Mouse (Mus musculus): Measurements from ENCODE around the gene 2510039O18Rik. TPM values are rescaled to one million over a fixed set of nuclear protein-coding genes. Genes with fewer than 3 reads are reported as not detected.

Gene 2510039O18Rik
- polyA plus RNA-seq, 1 experiment from 2014 or later, result 12.1 TPM

DNA sequence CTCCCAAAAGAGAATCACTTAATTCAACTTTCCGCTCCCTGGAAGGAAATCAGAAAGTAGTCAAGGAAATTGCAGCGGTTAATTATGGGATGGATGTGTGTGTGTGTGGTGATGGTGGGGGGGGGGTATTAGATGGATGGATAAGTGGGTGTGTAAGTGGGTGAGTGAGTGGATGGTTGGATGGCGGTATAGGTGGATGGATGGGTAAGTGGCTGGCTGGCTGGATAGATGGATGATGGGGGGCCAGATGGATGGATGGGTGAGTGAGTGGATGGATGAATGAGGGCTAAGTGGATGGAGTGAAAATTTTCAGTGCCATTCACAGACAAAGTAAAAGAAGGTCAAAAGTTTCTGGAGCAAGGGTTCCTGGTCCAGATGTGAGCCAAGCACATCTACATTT, 3.7 kb upstream of the 2510039O18Rik start:
- Histone ChIP-seq H3K4me1 (replicated peaks) (peaks cover 76% of the 10 kb centered on the region), H3K27ac (peak overlapping the region; percentile 86)

DNA sequence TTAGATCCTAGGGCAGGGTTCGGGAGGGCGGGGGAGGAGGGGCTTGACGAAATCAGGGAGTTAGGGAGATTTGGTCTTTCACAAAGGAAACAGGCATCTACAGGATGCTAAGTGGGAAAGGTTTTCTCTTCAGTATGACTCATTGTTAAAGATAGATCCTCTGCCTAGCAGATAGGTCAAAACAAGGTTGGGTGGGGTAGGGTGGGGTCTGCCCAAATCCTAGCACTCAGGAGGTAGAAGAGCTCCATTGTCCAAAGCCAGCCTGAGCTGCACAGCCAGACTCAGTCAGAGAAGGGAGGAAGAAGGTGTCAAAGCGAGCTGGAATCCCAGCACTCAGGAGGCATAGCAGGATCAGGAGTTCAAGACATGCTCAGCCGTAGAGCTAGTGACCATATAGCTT, 3.2 kb upstream of the 2510039O18Rik start:
- Histone ChIP-seq H3K9ac (no peak overlapping the region), H3K9me3 (replicated peaks) (no peaks in the 10 kb centered on the region), H3K4me3 (no peak overlapping the region), H3K4me2 (0 out of 2 replicates have a peak overlapping the region, but pooled peaks have one; percentile 85), H3K4me1 (replicated peaks) (peaks cover 80% of the 10 kb centered on the region), H3K27me3 (no peaks in the 10 kb centered on the region), H3K27ac (peak overlapping the region; percentile 86; the same call in 1 of the 2 replicates), H3K36me3 (no peaks in the 10 kb centered on the region)
- ATAC-seq (replicated peaks; ENCODE audit: insufficient number of reproducible peaks, insufficient read depth, low FRiP score, low read depth), result no peak
- WGBS, result 54% methylated on average over 5 of the region's 5 CpGs

More for the DNA sequence above, 3.7 kb upstream of the 2510039O18Rik start:
- peak overlapping the region; percentile 92 for H3K9ac ChIP-seq
- H3K4me3 ChIP-seq, result peak overlapping the region; percentile 72
- peak overlapping the region; percentile 85 for H3K4me2 ChIP-seq
- H3K9me3 ChIP-seq (replicated peaks), result no peaks in the 10 kb centered on the region
- WGBS, result 45% methylated on average over 3 of the region's 3 CpGs
- ATAC-seq (replicated peaks; ENCODE audit: insufficient number of reproducible peaks, insufficient read depth, low FRiP score, low read depth), result no peak
- H3K27me3 ChIP-seq, result no peaks in the 10 kb centered on the region
- no peaks in the 10 kb centered on the region for H3K36me3 ChIP-seq

DNA sequence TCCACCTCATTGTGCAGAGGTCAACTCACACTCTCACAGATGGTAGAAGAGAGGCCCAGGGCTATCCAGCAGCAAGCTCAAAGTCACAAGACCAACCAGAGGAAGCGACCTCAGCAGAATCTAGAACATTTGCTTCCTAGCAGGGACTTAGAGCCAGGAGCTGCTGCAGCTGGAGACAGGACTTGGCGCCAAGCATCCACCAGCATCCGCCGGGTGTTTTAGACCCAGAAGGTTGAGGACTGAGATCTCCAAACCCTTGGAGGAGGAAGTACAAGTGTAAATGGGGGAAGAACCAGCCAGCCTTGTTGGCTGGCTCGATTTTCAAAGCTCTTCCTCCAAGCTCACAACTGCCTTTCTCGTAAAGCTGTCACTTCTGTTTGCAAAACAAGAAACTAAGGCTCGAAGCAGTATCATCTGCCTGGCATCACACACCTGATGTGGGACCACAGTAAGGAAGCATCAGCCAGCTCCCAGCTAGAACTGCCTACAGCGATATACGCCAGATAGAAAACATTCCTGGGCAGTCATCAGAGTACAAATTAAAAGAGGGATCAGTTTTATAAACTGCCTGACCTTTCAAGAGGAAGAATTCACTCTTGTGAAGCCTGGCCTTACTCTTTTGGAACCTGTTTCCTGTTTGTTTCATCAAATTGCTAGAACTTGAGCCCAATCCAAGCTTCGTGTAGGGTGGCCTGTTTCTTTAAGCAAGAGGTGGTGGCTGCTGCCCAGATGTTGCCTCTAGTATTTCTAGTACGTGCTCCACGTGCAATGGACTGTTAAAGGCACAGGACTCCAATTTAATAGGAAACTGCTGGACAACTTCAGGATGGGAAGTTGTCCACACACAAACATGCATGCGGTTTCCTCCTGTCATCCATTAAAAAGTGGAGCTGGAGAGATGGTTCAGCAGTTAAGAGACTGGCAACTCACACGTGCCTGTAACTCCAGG, 2.3 kb upstream of the 2510039O18Rik start:
- H3K9me3 ChIP-seq (replicated peaks), result no peaks in the 10 kb centered on the region
- H3K36me3 ChIP-seq, result peaks cover 4% of the 10 kb centered on the region; the same call in 1 of the 2 replicates
- no peak overlapping the region for H3K4me3 ChIP-seq
- no peak overlapping the region for H3K4me2 ChIP-seq
- peaks cover 85% of the 10 kb centered on the region for H3K4me1 ChIP-seq (replicated peaks)
- 48% methylated on average over 14 of the region's 14 CpGs for WGBS
- H3K9ac ChIP-seq, result no peak overlapping the region
- H3K27ac ChIP-seq, result peak overlapping the region; percentile 86
- ATAC-seq (replicated peaks; ENCODE audit: insufficient number of reproducible peaks, insufficient read depth, low FRiP score, low read depth), result no peak
- H3K27me3 ChIP-seq, result no peaks in the 10 kb centered on the region

DNA sequence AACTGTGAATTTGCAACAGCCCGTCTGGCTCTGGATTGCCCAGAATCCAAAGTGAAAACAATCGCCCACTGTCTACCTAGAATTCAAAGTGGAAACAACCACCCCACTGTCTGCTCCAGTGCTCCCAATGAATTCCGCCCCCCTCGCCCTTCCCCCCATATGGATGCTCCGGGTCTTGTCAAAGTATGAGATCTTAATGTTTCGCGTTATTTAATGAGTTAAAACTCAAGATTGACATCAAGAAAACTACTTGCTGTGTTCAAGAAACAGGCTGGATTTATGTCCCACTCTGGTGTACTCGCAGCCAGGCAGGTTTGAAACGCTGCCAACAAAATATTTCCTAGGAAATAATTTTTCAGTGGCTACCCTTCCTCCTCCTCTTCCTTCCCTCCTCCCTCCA, 584 bp upstream of the 2510039O18Rik start:
- H3K4me1 ChIP-seq (replicated peaks), result peaks cover 70% of the 10 kb centered on the region
- H3K4me3 ChIP-seq, result peak overlapping the region; percentile 96
- peak overlapping the region; percentile 90 for H3K27ac ChIP-seq
- no peak overlapping the region for H3K9ac ChIP-seq
- H3K36me3 ChIP-seq, result peaks cover 20% of the 10 kb centered on the region
- H3K27me3 ChIP-seq, result no peaks in the 10 kb centered on the region
- peak overlapping the region; percentile 98 for H3K4me2 ChIP-seq
- WGBS, result 52% methylated on average over 9 of the region's 9 CpGs
- no peaks in the 10 kb centered on the region for H3K9me3 ChIP-seq (replicated peaks)
- ATAC-seq (replicated peaks; ENCODE audit: insufficient number of reproducible peaks, insufficient read depth, low FRiP score, low read depth), result no peak

DNA sequence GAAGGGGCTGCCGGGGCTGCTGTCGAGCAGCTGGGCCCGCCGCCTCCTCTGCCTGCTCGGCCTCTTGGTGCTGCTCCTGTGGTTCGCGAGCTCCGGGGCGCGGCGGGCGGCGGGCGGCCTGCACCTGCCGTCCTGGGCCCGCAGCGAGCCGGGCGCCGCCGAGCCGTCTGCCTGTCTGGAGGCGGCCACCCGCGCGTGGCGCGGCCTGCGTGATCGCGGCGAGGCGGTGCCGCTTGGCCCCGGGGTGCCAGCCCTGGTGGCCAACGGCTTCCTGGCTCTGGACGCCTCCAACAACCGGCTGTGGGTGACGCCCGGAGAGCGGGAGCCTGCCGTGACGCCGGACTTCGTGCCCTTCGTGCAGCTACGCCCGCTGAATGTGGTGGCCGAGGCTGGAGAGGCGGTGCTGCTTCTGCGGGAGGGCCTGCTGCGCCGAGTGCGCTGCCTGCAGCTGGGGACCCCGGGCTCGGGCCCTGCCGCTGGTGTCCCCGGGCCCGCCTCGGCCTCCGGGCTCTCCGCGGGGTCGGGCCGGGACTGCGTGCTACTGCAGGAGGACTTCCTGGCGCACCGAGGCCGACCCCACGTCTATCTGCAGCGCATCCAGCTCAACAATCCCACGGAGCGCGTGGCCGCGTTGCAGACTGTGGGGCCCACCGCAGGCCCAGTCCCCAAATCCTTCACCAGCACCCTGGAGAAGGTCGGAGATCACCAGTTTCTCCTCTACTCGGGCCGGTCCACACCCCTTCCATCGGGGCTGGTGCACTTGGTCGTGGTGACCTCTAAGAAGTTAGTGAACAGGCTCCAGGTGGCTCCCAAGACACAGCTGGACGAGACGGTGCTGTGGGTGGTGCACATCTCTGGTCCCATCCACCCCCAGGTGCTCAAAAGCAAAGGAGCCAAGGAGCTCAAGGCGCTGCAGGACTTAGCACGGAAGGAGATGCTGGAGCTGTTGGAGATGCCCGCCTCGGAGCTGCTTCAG, 638 bp downstream of the 2510039O18Rik start:
- H3K4me2 ChIP-seq, result peak overlapping the region; percentile 98
- peak overlapping the region; percentile 96 for H3K4me3 ChIP-seq
- 5% methylated on average over 87 of the region's 88 CpGs for WGBS
- ATAC-seq (replicated peaks; ENCODE audit: insufficient number of reproducible peaks, insufficient read depth, low FRiP score, low read depth), result peak; percentile 40
- no peaks in the 10 kb centered on the region for H3K27me3 ChIP-seq
- H3K4me1 ChIP-seq (replicated peaks), result peaks cover 63% of the 10 kb centered on the region
- peak overlapping the region; percentile 90 for H3K27ac ChIP-seq
- no peaks in the 10 kb centered on the region for H3K9me3 ChIP-seq (replicated peaks)
- H3K9ac ChIP-seq, result peak overlapping the region; percentile 90
- peaks cover 33% of the 10 kb centered on the region for H3K36me3 ChIP-seq

DNA sequence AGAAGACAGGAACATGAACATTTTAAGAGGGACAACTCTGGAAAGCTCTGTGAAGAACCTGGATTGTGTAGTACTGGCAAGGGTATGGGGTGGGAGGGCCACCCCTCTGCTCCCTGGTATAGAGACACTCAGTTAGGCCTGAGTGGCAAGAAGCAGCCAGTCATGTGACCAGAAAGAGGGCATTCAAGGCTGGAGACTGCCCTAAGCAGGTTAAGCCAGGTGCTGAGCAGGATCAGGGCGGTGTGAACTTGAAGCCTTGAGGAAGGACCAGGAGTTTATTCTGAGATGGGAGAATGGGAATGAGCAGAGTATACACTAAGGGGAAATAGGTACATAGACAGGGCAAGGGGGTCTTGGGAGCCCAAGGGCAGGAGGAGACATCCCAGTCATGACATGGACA, 2.3 kb downstream of the 2510039O18Rik start:
- H3K4me1 ChIP-seq (replicated peaks), result peaks cover 50% of the 10 kb centered on the region
- H3K9me3 ChIP-seq (replicated peaks), result no peaks in the 10 kb centered on the region
- H3K4me2 ChIP-seq, result peak overlapping the region; percentile 98; the same call in 1 of the 2 replicates
- 0 out of 2 replicates have a peak overlapping the region, but pooled peaks have one; percentile 96 for H3K4me3 ChIP-seq
- H3K27me3 ChIP-seq, result no peaks in the 10 kb centered on the region
- no peak for ATAC-seq (replicated peaks; ENCODE audit: insufficient number of reproducible peaks, insufficient read depth, low FRiP score, low read depth)
- no peak overlapping the region for H3K27ac ChIP-seq
- 95% methylated on average over 1 of the region's 1 CpGs for WGBS
- H3K9ac ChIP-seq, result 0 out of 2 replicates have a peak overlapping the region, but pooled peaks have one; percentile 21
- H3K36me3 ChIP-seq, result peaks cover 49% of the 10 kb centered on the region

DNA sequence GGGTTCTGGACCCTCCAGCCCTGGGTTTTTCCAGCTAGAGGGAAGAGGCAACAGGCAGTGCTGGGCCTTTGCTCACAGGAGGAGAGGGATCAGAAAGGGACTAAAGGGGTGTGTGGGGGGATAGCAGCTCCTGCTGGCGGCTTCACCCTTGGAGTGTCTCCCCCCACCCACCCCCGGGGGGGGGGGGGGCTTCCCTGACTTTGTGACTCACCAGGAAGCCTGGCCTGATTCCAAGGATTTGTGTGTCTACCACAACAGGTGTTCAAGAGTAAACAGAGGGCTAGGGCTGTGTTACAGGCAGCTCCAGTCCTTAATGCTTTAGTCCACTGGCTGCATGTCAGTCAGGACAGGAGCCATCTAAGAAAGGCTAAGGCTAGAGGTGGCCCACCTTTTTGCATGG, 6.8 kb downstream of the 2510039O18Rik start:
- Histone ChIP-seq H3K4me1 (replicated peaks) (peaks cover 14% of the 10 kb centered on the region), H3K4me3 (no peak overlapping the region), H3K9me3 (replicated peaks) (no peaks in the 10 kb centered on the region), H3K36me3 (peaks cover 56% of the 10 kb centered on the region), H3K27ac (no peak overlapping the region), H3K9ac (no peak overlapping the region), H3K27me3 (no peaks in the 10 kb centered on the region), H3K4me2 (no peak overlapping the region)
- WGBS, result 70% methylated on average over 2 of the region's 2 CpGs
- no peak for ATAC-seq (replicated peaks; ENCODE audit: insufficient number of reproducible peaks, insufficient read depth, low FRiP score, low read depth)

DNA sequence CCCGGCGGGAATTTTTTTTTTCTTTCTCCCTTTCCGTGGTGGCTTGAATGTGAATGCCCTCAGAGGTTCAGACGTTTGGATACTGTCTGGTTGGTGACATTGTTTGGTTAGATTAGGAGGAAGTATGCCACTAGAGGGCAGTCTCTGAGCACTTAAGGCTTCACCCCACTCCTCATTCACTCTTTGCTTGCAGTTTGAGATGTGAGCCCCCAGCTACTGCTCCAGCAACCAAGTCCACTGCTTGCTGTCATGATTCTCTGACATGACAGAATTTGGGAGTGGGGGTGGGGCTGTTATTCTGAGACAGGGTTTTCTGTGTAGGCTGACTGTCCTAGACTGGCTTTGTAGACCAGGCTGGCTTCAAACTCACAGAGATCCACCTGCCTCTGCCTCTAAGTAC, 12.9 kb downstream of the 2510039O18Rik start:
- no peak for ATAC-seq (replicated peaks; ENCODE audit: insufficient number of reproducible peaks, insufficient read depth, low FRiP score, low read depth)
- H3K27me3 ChIP-seq, result 0 out of 2 replicates have a peak, but pooled peaks cover 6% of the 10 kb centered on the region
- H3K27ac ChIP-seq, result no peak overlapping the region
- peaks cover 4% of the 10 kb centered on the region; the same call in 1 of the 2 replicates for H3K36me3 ChIP-seq
- no peak overlapping the region for H3K9ac ChIP-seq
- no peak overlapping the region for H3K4me2 ChIP-seq
- H3K4me1 ChIP-seq (replicated peaks), result no peaks in the 10 kb centered on the region
- no peak overlapping the region for H3K4me3 ChIP-seq
- H3K9me3 ChIP-seq (replicated peaks), result no peaks in the 10 kb centered on the region
- WGBS, result 9% methylated on average over 4 of the region's 4 CpGs

DNA sequence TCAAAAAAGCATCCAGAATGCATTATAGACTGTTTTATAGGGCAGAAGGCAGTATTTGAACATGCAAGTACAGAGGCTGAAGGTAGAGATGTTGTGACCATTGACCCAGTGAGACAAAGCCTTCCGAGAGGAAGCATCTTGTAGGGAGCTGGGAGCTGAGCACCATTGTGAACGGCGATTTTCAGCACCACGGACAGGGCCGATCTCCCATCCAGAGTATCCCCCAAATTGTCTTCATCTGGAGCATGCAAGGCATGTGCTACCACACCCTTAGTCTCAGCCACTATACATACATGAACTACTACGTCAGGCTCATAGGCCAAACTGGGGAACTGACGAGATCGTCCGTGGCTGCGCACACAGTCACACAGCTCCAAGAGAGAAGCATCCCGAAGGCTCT, 16.4 kb downstream of the 2510039O18Rik start:
- 0 out of 2 replicates have a peak, but pooled peaks cover 6% of the 10 kb centered on the region for H3K27me3 ChIP-seq
- ATAC-seq (replicated peaks; ENCODE audit: insufficient number of reproducible peaks, insufficient read depth, low FRiP score, low read depth), result no peak
- H3K36me3 ChIP-seq, result no peaks in the 10 kb centered on the region
- H3K4me1 ChIP-seq (replicated peaks), result peaks cover 11% of the 10 kb centered on the region
- H3K4me2 ChIP-seq, result no peak overlapping the region
- H3K9ac ChIP-seq, result no peak overlapping the region
- H3K27ac ChIP-seq, result no peak overlapping the region
- H3K9me3 ChIP-seq (replicated peaks), result no peaks in the 10 kb centered on the region
- 37% methylated on average over 11 of the region's 11 CpGs for whole genome bisulfite sequencing
- no peak overlapping the region for H3K4me3 ChIP-seq

DNA sequence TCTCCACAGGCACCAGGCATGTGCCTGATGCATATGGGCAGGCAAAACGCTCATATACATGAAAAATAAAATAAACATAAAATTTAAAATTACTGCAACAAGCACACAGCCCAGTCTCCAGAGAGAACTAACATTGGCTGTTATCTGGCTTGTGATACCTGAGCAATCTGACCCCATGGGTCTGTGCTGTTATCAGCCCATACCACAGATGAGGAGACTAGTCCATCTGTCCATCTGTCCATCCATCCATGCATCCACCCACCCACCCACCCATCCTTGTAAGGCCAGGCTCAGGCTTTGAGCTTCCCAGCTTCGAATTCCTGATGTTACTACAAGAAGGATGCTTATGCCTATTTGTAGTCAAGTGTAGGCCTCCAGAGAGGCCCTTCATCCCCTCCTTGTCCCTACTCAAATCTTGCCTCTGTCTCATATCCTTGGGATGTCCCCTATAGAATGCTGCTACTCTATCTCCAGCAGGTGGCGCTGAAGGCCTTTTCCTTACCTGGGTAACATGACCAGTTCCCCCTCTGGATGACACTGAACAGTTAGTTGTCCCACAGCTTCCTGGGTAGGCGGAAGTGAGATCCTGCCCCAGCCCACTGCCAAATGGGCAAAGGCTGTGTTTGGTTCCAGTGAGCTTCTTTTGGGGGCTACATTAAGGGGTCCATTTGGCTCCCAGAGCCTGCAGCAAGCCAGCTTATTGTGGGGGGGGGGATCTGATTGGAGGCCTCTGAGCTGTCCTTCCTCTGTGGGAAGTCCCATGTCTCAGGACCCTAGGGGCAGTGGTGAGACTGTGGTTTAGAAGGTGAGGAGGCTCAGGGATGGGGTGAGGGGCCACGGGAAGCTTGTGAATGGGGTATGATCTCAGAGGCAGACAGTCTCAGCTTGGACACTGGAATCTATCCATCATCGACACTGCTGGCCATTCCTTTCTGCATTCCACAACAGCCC, 19.5 kb downstream of the 2510039O18Rik start:
- 0 out of 2 replicates have a peak, but pooled peaks cover 6% of the 10 kb centered on the region for H3K27me3 ChIP-seq
- H3K36me3 ChIP-seq, result no peaks in the 10 kb centered on the region
- peaks cover 34% of the 10 kb centered on the region for H3K4me1 ChIP-seq (replicated peaks)
- H3K9me3 ChIP-seq (replicated peaks), result no peaks in the 10 kb centered on the region
- no peak overlapping the region for H3K4me3 ChIP-seq
- H3K4me2 ChIP-seq, result no peak overlapping the region
- H3K27ac ChIP-seq, result no peak overlapping the region
- no peak overlapping the region for H3K9ac ChIP-seq
- 29% methylated on average over 6 of the region's 6 CpGs for WGBS
- ATAC-seq (replicated peaks; ENCODE audit: insufficient number of reproducible peaks, insufficient read depth, low FRiP score, low read depth), result peak; percentile 32; the same call in 1 of the 2 replicates
